Mouse (Mus musculus) right cerebral cortex, postnatal 25 days (tissue): ENCODE measurements around the gene Hist1h2ap.
"Not testable (repeated sequence)": the region's sequence is repeated elsewhere in the genome, so short reads cannot be mapped to it uniquely, and the experiment has no call there.

ENCODE experiments used
- DNase-seq: peaks from one replicate; pipeline ENCODE4 v3.0.0; 2022

Gene Hist1h2ap

GRCm38 (mm10) chr13:21833461-21833860 is at the start of gene Hist1h2ap, which contains the start of gene Hist1h2br:
Hist1h2ap (minus strand) TSS chr13:21833507.
Hist1h2br (plus strand) TSS chr13:21833743.
- not testable (repeated sequence) for DNase-seq

GRCm38 (mm10) chr13:21882760-21883405 is 49.6 kb upstream of the Hist1h2ap start:
- DNase-seq, result peak; percentile 28

- DNase-seq, result peak; percentile 20
These were observed 48.8 kb upstream of the Hist1h2ap start for GRCm38 (mm10) chr13:21881878-21882669.

- no peak for DNase-seq
These were observed 47.4 kb upstream of the Hist1h2ap start for GRCm38 (mm10) chr13:21880735-21881134.

GRCm38 (mm10) chr13:21865503-21865902 is 32.2 kb upstream of the Hist1h2ap start:
- not testable (repeated sequence) for DNase-seq

- no peak for DNase-seq
These were observed 28.3 kb upstream of the Hist1h2ap start for GRCm38 (mm10) chr13:21861608-21862007.

- peak; percentile 23 for DNase-seq
These were observed 22.4 kb upstream of the Hist1h2ap start for GRCm38 (mm10) chr13:21855698-21856162.

GRCm38 (mm10) chr13:21855146-21855545 is 21.8 kb upstream of the Hist1h2ap start:
- DNase-seq, result peak; percentile 79

GRCm38 (mm10) chr13:21852215-21852945 is 19.1 kb upstream of the Hist1h2ap start:
- DNase-seq, result no peak

- not testable (repeated sequence) for DNase-seq
These were observed 17.4 kb upstream of the Hist1h2ap start for GRCm38 (mm10) chr13:21850696-21851095.

- no peak for DNase-seq
These were observed 14.6 kb upstream of the Hist1h2ap start for GRCm38 (mm10) chr13:21847883-21848282.

- DNase-seq, result not testable (repeated sequence)
These were observed 13.0 kb upstream of the Hist1h2ap start for GRCm38 (mm10) chr13:21846356-21846755.

- DNase-seq, result not testable (repeated sequence)
These were observed 7.2 kb upstream of the Hist1h2ap start for GRCm38 (mm10) chr13:21840508-21840907.

- peak; percentile 29 for DNase-seq
These were observed 1.6 kb downstream of the Hist1h2ap start, which contains the start of gene Hist1h4n for GRCm38 (mm10) chr13:21831418-21832394. Hist1h4n (minus strand) TSS chr13:21832196.

- DNase-seq, result no peak
These were observed 3.0 kb downstream of the Hist1h2ap start for GRCm38 (mm10) chr13:21830344-21830743.

- DNase-seq, result no peak
These were observed 4.8 kb downstream of the Hist1h2ap start for GRCm38 (mm10) chr13:21828511-21828910.

- DNase-seq, result not testable (repeated sequence)
These were observed 13.0 kb downstream of the Hist1h2ap start for GRCm38 (mm10) chr13:21820082-21820890.

GRCm38 (mm10) chr13:21812092-21812491 is 21.2 kb downstream of the Hist1h2ap start:
- not testable (repeated sequence) for DNase-seq

GRCm38 (mm10) chr13:21811539-21811938 is 21.8 kb downstream of the Hist1h2ap start, which contains the start of gene Hist1h4m:
Hist1h4m (plus strand) TSS chr13:21811746.
- peak; percentile 46 for DNase-seq

GRCm38 (mm10) chr13:21811074-21811473 is 22.2 kb downstream of the Hist1h2ap start:
- not testable (repeated sequence) for DNase-seq

- not testable (repeated sequence) for DNase-seq
These were observed 23.2 kb downstream of the Hist1h2ap start, which contains the start of the genes Hist1h2bq and Hist1h2ao for GRCm38 (mm10) chr13:21810073-21810472. Hist1h2bq (minus strand) TSS chr13:21810197. Hist1h2ao (plus strand) TSS chr13:21810465.
